Mouse (Mus musculus): ENCODE data around the gene Harbi1.

The Harbi1 gene

GRCm38 (mm10) chr2:91710272-91711234, at the start of gene Harbi1, which contains the start of gene Atg13:
Gene Harbi1, plus strand, starts transcription at chr2:91710852.
Gene Atg13, minus strand, starts transcription at chr2:91710576.
- DNase-seq (ENCODE audit: low read depth, low spot score), result peak; percentile 89

- no peak for DNase-seq (ENCODE audit: low read depth, low spot score)
Observed at GRCm38 (mm10) chr2:91660981-91661380, 49.7 kb upstream of the Harbi1 start.

- no peak for DNase-seq (ENCODE audit: low read depth, low spot score)
Observed at GRCm38 (mm10) chr2:91664780-91665179, 45.9 kb upstream of the Harbi1 start.

- DNase-seq (ENCODE audit: low read depth, low spot score), result no peak
Observed at GRCm38 (mm10) chr2:91666386-91666910, 44.2 kb upstream of the Harbi1 start.

GRCm38 (mm10) chr2:91667747-91668146, 42.9 kb upstream of the Harbi1 start:
- no peak for DNase-seq (ENCODE audit: low read depth, low spot score)

- no peak for DNase-seq (ENCODE audit: low read depth, low spot score)
Observed at GRCm38 (mm10) chr2:91669326-91669725, 41.3 kb upstream of the Harbi1 start.

- DNase-seq (ENCODE audit: low read depth, low spot score), result no peak
Observed at GRCm38 (mm10) chr2:91670038-91670437, 40.6 kb upstream of the Harbi1 start.

- no peak for DNase-seq (ENCODE audit: low read depth, low spot score)
Observed at GRCm38 (mm10) chr2:91673587-91673986, 37.1 kb upstream of the Harbi1 start.

- DNase-seq (ENCODE audit: low read depth, low spot score), result no peak
Observed at GRCm38 (mm10) chr2:91674895-91675294, 35.8 kb upstream of the Harbi1 start.

GRCm38 (mm10) chr2:91676420-91676819, 34.2 kb upstream of the Harbi1 start:
- no peak for DNase-seq (ENCODE audit: low read depth, low spot score)

- DNase-seq (ENCODE audit: low read depth, low spot score), result no peak
Observed at GRCm38 (mm10) chr2:91676961-91677360, 33.7 kb upstream of the Harbi1 start.

GRCm38 (mm10) chr2:91682850-91683249, 27.8 kb upstream of the Harbi1 start:
- DNase-seq (ENCODE audit: low read depth, low spot score), result peak; percentile 43

- DNase-seq (ENCODE audit: low read depth, low spot score), result no peak
Observed at GRCm38 (mm10) chr2:91683919-91684318, 26.7 kb upstream of the Harbi1 start.

- DNase-seq (ENCODE audit: low read depth, low spot score), result no peak
Observed at GRCm38 (mm10) chr2:91689452-91689851, 21.2 kb upstream of the Harbi1 start.

GRCm38 (mm10) chr2:91695436-91696224, 15.0 kb upstream of the Harbi1 start:
- DNase-seq (ENCODE audit: low read depth, low spot score), result no peak

- no peak for DNase-seq (ENCODE audit: low read depth, low spot score)
Observed at GRCm38 (mm10) chr2:91696225-91696590, 14.4 kb upstream of the Harbi1 start.

- no peak for DNase-seq (ENCODE audit: low read depth, low spot score)
Observed at GRCm38 (mm10) chr2:91699225-91699624, 11.4 kb upstream of the Harbi1 start.

- DNase-seq (ENCODE audit: low read depth, low spot score), result no peak
Observed at GRCm38 (mm10) chr2:91701366-91701765, 9.3 kb upstream of the Harbi1 start.

- no peak for DNase-seq (ENCODE audit: low read depth, low spot score)
Observed at GRCm38 (mm10) chr2:91705736-91706135, 4.9 kb upstream of the Harbi1 start.

- no peak for DNase-seq (ENCODE audit: low read depth, low spot score)
Observed at GRCm38 (mm10) chr2:91706456-91706855, 4.2 kb upstream of the Harbi1 start.

- DNase-seq (ENCODE audit: low read depth, low spot score), result no peak
Observed at GRCm38 (mm10) chr2:91708361-91708760, 2.3 kb upstream of the Harbi1 start.

GRCm38 (mm10) chr2:91711256-91711925, 739 bp downstream of the Harbi1 start:
- peak; percentile 7 for DNase-seq (ENCODE audit: low read depth, low spot score)

Data from forelimb bud, embryonic 11.5 days (tissue).